Mouse (Mus musculus) liver, embryonic 16.5 days (tissue): Measurements from ENCODE around the gene Ripk1. TPM values are rescaled to one million over a fixed set of nuclear protein-coding genes. Genes with fewer than 3 reads are reported as not detected.

ENCODE experiments used
- ATAC-seq: fragments of 200-750 bp; cut with Nextera tagmentation; 2 replicates; pipeline ENCODE4 v1.8.0; 2017; ENCODE audit warnings: low read depth, mild to moderate bottlenecking, moderate number of reproducible peaks, moderate library complexity
- H3K27ac ChIP-seq: fragments of 300-500 bp; sonication (generic); 2 replicates; pipeline ENCODE4 v1.5.1; 2014; ENCODE audit warnings: mild to moderate bottlenecking, low read length
- H3K27me3 ChIP-seq: fragments of 300-500 bp; sonication (generic); 2 replicates; pipeline ENCODE4 v1.6.1; 2014; ENCODE audit warnings: low read depth, low read length, mixed read lengths; ENCODE audit not compliant: control insufficient read depth, insufficient read depth
- H3K36me3 ChIP-seq: fragments of 300-500 bp; sonication (generic); 2 replicates; pipeline ENCODE4 v1.6.1; 2014; ENCODE audit warnings: mild to moderate bottlenecking; ENCODE audit not compliant: control insufficient read depth, insufficient read depth
- H3K4me1 ChIP-seq: fragments of 300-500 bp; sonication (generic); 2 replicates; pipeline ENCODE4 v1.6.1; 2014; ENCODE audit warnings: low read depth, low read length, mixed read lengths; ENCODE audit not compliant: control insufficient read depth
- H3K4me2 ChIP-seq: fragments of 300-500 bp; sonication (generic); 2 replicates; pipeline ENCODE4 v1.6.1; 2014; ENCODE audit warnings: low read depth, low read length, mixed read lengths
- H3K4me3 ChIP-seq: fragments of 300-500 bp; sonication (generic); 2 replicates; pipeline ENCODE4 v1.5.1; 2014; ENCODE audit warnings: low read depth, mild to moderate bottlenecking, low read length
- H3K9ac ChIP-seq: fragments of 300-500 bp; sonication (generic); 2 replicates; pipeline ENCODE4 v1.6.1; 2014; ENCODE audit warnings: low read depth, low read length
- H3K9me3 ChIP-seq: fragments of 300-500 bp; sonication (generic); replicated peaks from 2 replicates; pipeline ENCODE4 v1.6.1; 2016; ENCODE audit warnings: low read length; ENCODE audit not compliant: control insufficient read depth
- WGBS: fragments of 180-500 bp; shearing (Covaris S2); extraction: QIAGEN DNeasy Blood & Tissue Kit; methylation state at CpG from one replicate; pipeline ENCODE4 v1.1.7; 2014; ENCODE audit not compliant: insufficient replicate concordance; 5-methylcytosine and 5-hydroxymethylcytosine counted together
- polyA plus RNA-seq: library from polyadenylated mRNA; unstranded; fragments of >200 nt; fragmentation: Nextera tagmentation; extraction: Ambion mirVana; gene quantifications from 2 replicates; pipeline ENCODE4 v1.2.1, GENCODE M21; 2015

Gene Ripk1
- 10.3 and 10.5 TPM in 2 replicates for polyA plus RNA-seq

DNA sequence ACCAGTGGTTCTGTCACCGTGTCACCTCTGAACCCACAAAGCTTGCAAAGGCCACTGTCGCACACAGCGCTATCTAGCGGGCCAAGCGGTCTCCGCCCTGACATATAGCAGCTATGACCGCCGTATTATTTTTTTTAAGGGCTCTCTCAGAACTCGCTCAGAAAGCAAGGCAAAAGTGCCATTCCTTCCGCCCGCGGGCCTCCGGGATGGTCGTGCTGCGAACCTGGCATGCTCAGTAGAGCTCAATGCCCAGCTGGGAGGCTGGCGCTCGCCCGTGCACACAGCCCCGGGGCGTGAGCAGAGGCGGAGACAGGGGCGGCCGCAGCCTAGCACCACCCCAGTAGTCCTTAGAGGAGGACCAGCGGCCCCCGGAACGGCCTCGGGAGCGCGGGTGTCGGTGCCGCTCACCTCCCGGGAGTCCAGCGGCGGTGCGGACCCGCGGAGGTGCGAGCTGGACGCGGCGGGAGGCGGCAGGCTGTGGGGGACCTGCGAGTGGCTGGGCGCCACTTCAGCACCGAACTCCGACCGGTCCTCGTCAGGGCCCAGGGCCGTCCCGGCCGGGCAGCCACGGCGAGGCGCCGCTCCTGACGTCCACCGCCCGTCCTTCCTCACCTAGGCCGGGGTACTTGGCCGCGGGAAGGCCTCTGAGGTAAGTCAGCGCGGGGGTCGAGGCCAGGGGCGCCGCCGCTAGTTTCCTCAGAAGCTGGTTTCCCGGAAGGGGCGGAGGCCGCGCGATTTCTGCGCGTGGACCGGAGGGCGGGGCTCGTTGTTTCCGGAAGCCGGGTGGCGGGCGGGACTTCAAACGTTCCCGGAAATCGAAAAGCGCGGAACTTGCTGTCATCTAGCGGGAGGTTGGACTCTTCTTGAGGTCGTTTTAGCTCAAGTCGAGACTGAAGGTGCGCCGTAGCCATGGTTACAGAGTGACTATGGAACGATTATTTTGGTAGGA is at the start of gene Ripk1, which contains the start of gene Serpinb6a:
Gene Ripk1, plus strand, starts transcription at position 306 of the 949 bp plus-strand sequence.
Gene Serpinb6a, minus strand, starts transcription at position 737 of the 949 bp plus-strand sequence.
- Histone ChIP-seq H3K36me3 (no peaks in the 10 kb centered on the region), H3K27me3 (no peaks in the 10 kb centered on the region), H3K9me3 (no peaks in the 10 kb centered on the region), H3K4me3 (peak within 1 kb of the TSS; percentile 98), H3K4me2 (peak within 1 kb of the TSS; percentile 85), H3K9ac (peak within 1 kb of the TSS; percentile 90), H3K27ac (peak within 1 kb of the TSS; percentile 92), H3K4me1 (peaks cover 5% of the 10 kb centered on the region)
- peak; percentile 98 for ATAC-seq
- WGBS: under 1% methylated on average over 92 of the region's 92 CpGs

DNA sequence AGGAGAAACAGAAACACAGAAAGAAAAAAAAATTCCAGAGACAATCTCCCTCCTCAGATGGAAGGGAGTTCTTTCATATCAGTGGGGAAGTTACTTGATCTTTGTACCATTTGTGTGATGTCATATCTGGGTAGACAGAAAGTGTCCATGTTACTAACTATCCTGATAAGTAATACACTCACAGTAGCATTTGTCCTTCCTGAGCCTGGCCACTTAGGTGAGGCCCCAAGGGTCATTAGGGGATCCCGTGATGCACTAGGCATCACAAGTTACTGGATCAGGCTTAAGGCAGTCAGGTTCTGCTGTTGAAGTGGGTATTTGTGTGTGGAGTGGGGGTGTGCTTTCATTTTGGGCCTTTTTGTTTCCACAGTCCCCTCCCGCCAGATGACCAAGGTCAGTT is 49.2 kb upstream of the Ripk1 start:
- Histone ChIP-seq H3K9ac (no peak overlapping the region), H3K27me3 (no peaks in the 10 kb centered on the region), H3K4me2 (no peak overlapping the region), H3K4me3 (no peak overlapping the region), H3K27ac (no peak overlapping the region), H3K36me3 (no peaks in the 10 kb centered on the region), H3K9me3 (no peaks in the 10 kb centered on the region), H3K4me1 (no peaks in the 10 kb centered on the region)
- no peak for ATAC-seq
- WGBS: 61% methylated on average over 2 of the region's 2 CpGs

DNA sequence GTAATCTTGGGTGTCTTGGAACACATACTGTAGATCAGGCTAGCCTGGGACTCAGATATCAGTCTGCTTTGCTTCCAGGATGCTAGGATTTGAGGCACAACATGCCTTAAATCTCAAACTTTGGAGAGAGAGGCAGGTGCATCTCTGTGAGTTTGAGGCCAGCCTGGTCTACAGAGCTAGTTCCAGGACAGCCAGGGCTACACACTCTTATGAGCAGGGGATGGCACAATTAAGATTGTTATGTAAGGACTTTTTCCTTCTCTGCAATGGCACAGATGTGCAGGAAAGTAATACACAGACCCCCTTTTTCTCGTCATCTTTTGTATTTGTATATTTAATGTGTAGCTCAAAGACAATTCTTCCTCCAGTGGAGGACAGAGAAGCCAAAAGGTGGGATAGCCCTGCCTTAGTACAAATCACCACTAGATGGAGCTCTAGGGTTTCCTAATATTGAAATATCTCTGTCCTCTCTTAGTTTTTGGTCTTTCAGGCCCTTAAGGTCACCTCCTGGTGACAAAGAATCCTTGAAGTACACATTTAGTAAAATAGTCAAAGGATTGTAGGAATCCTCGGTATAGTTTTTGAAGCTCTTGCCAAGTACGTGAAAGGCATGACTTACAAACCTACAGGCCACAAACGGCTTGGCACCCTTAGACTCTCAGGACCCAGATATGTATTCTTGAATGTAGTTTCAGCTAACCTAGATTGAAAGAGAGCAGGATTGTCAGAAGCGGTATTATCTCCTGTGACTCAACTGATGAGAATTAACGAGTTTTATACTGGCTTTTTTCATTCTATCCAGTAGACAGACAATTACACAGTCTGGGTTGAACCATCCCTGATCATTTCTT is 45.4 kb upstream of the Ripk1 start:
- no peaks in the 10 kb centered on the region for H3K9me3 ChIP-seq
- H3K36me3 ChIP-seq: no peaks in the 10 kb centered on the region
- H3K27ac ChIP-seq: no peak overlapping the region
- no peak overlapping the region for H3K4me3 ChIP-seq
- no peak overlapping the region for H3K4me2 ChIP-seq
- WGBS: 30% methylated on average over 6 of the region's 6 CpGs
- no peaks in the 10 kb centered on the region for H3K4me1 ChIP-seq
- no peak overlapping the region for H3K9ac ChIP-seq
- no peaks in the 10 kb centered on the region for H3K27me3 ChIP-seq
- 0 out of 2 replicates have a peak, but pooled peaks have one; percentile 24 for ATAC-seq

DNA sequence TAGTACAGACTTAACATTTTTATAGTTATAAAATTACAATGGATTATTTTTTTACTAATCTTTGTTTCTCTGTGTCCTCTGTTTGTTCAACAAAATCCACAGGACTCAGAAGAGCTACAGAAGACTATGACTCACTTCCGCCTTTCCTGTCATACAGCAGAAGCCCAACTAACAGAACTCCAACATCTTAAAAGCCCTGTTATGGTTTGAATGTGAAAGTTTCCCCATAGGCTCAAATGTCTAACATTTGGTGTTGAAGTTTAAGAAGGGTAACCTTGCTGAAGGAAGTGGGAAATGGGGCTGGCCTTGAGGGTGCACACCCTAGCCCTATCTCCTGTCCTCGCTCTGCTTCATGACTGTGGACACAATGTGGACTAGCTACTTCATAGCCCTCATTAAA is 42.4 kb upstream of the Ripk1 start:
- Histone ChIP-seq H3K27me3 (no peaks in the 10 kb centered on the region), H3K9ac (no peak overlapping the region), H3K4me2 (no peak overlapping the region), H3K4me1 (peaks cover 2% of the 10 kb centered on the region), H3K27ac (no peak overlapping the region), H3K36me3 (no peaks in the 10 kb centered on the region), H3K9me3 (no peaks in the 10 kb centered on the region), H3K4me3 (no peak overlapping the region)
- no peak for ATAC-seq
- WGBS: 84% methylated on average over 2 of the region's 2 CpGs

DNA sequence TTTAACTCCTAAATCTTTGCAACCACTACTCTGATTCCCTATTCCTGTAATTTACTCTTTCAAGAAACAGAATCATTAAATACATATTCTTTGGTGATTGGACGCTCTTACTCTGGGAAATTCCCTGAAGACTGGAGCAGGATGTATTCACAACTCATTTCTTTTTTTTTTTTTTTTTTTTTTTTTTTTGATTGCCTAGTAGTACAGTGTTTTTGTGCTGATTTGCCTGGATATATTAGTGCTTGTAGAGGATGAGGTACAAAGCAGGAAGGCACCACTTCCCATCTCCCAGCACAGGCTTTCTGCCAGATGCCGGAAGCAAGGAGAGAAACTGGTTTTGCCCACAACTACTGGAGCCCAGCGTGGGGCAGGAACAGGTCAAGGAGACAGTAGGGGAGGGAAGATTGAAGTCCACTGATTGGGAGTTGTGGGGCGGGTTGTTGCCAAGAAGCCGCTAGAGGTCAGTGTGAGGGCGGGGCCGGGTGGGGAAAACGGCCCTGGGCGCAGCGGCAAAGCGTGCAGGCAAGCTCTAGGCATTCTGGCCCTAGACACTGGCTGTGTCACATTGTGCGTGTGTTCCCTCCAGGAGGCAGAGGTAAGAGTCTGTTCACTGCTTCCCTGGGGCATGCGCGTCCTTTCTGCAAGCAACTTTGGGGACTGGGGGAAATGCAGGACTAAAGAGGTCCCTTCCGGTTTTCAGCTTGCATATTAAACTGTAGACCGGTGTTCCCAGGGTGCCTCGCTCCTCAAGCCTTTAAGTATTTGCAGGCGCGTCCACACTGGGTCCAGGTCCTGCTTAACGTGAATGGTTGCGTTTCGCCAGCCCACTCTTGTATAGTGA is 37.7 kb upstream of the Ripk1 start, which contains the start of gene Nqo2:
Gene Nqo2, plus strand, starts transcription at position 482 of the 841 bp plus-strand sequence.
- Histone ChIP-seq H3K9me3 (no peaks in the 10 kb centered on the region), H3K4me2 (peak within 1 kb of the TSS; percentile 79), H3K36me3 (no peaks in the 10 kb centered on the region), H3K4me3 (peak within 1 kb of the TSS; percentile 71), H3K27ac (peak within 1 kb of the TSS; percentile 89), H3K27me3 (no peaks in the 10 kb centered on the region), H3K4me1 (peaks cover 15% of the 10 kb centered on the region), H3K9ac (peak within 1 kb of the TSS; percentile 46)
- peak; percentile 82 for ATAC-seq
- 3% methylated on average over 22 of the region's 22 CpGs for WGBS

DNA sequence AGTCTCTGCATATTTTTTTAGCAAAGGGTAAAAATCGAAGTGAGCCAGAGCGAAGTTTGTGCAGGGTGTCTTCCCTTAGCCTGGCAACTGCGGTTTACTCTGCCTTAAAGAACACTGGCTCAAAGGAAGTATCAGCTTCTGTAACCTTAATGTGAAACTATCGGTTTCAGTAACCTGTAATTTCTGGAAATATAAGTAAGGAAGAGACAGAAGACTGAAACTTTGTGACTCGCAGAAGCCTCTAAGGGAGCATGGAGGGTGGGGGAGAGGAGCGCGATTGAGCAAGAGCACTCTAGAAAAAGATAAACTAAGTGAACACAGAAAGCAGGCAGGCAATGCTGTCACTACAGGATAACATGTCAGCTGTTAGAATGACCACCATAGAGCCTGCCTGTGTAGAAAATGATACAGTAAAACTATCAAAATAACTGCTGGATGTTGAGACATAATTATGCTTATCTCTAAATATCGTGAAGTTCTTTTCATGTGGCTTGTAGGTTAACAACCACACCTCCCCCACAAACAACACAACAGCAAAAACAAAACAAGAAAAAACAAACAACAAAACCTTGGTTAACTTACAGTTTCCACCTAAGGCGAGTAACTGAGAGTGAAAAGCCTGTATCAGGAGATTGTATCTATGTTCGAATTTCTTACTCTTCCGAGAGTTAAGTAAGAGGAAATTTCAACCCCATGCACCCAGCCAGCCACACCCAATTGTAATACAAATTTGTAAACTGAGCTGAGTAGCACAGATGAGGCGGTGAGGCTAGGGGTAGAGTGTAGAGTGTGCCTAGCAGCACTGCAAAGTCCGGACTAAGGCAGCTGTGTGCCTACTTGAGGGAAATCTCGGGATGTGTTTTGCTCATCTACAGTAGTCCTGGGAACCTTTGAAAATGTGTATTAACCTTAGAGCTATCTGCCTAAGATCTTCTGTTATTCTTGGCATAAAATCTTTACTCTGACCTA is 36.8 kb upstream of the Ripk1 start:
- Histone ChIP-seq H3K9me3 (no peaks in the 10 kb centered on the region), H3K36me3 (no peaks in the 10 kb centered on the region), H3K4me2 (peak overlapping the region; percentile 79), H3K4me1 (peaks cover 15% of the 10 kb centered on the region), H3K27ac (peak overlapping the region; percentile 89), H3K27me3 (no peaks in the 10 kb centered on the region), H3K4me3 (peak overlapping the region; percentile 71), H3K9ac (peak overlapping the region; percentile 46)
- 7% methylated on average over 14 of the region's 14 CpGs for WGBS
- peak; percentile 77 for ATAC-seq

DNA sequence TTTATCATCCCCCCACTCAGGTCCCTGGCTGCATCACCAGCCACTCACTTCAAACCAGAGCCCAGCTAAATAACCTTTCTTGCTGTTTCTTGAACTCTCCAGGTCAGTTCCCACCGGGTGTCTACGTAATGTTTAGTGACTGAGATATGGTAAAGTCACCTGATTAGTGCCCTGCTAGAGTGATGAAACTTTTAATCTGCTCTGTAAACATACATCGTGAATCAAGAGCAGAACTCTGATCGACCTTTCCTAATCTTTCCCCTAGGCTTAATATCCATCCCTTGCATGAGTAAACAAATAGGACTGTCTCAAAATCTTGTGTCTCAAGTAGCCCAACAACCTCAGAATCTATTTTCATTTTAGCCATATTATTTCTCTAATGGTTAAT is 36.1 kb upstream of the Ripk1 start:
- ATAC-seq: 0 out of 2 replicates have a peak, but pooled peaks have one; percentile 22
- Histone ChIP-seq H3K27me3 (no peaks in the 10 kb centered on the region), H3K27ac (peak overlapping the region; percentile 89; the same call in 1 of the 2 replicates), H3K4me2 (peak overlapping the region; percentile 79), H3K4me1 (peaks cover 15% of the 10 kb centered on the region), H3K9ac (peak overlapping the region; percentile 21; the same call in 1 of the 2 replicates), H3K4me3 (peak overlapping the region; percentile 71), H3K36me3 (no peaks in the 10 kb centered on the region), H3K9me3 (no peaks in the 10 kb centered on the region)
- WGBS: 32% methylated on average over 4 of the region's 4 CpGs
